Mouse (Mus musculus): ENCODE measurements around the gene Irf4.

GRCm38 (mm10) chr13:30748321-30748720, 705 bp upstream of the Irf4 start:
- TF ChIP-seq CTCF (conservative IDR thresholded peaks at IDR 0.05; ENCODE audit: low read length), result no peak
- TF ChIP-seq NANOG (IDR thresholded peaks at IDR 0.05; ENCODE audit: borderline replicate concordance, low read length), result no peak
